In the genomic region with DNA sequence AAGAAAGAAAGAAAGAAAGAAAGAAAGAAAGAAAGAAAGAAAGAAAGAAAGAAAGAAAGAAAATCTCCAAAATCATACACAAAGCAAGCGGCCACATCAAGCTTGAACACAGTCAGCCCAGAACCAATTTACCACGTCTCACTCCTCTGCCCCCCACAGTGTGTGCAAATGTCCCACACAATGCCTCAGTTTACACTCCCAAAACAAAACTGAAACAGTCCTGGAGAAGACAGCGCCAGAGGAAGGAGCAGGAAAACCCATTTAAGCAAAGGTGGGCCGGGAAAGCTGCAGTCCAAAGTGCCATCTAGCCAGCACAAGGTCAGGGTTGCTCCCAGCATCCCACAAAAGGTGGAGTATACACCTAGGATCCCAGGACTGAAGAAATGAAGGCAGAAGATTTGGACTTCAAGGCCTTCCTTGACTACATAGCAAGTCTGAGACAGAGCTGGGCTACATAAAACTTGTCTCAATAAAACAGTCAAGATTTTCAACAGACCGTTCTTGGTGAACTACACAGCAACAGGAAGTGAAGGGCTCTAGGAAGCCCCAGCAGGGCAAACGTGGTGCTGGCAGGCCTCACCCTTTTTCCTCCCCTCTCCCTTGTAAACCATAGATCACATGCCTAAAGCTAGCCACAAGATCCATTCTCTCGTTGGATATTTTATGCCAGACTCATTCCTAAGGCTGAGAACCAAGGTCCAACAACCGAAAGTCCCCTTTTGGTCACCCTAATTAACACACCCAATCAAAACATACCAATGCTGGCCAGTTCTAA, we compare ENCODE assay signal across 14 mouse cellular contexts. TPM values are rescaled to one million over a fixed set of nuclear protein-coding genes. Genes with fewer than 3 reads are reported as not detected.
A peak's percentile ranks its signal among the peaks of the same experiment; 100 is the strongest.
DNase-seq lines count a peak whose midpoint lies in the region; ATAC-seq lines count a peak whose summit lies in the region.
"Had no signal": no experiment of that assay in that cellular context is flagged by ENCODE, and none has a peak within 500 bp of the region (broad histone marks: within the 10 kb centered on the region; RNA-seq: fewer than 3 reads in every experiment).

No protein-coding gene starts in this region.

- H3K27me3 ChIP-seq in heart, embryonic 13.5 days (replicated peaks) = no peaks in the 10 kb centered on the region
- H3K27me3 ChIP-seq in limb, embryonic 15.5 days = no peaks in the 10 kb centered on the region
- H3K27me3 ChIP-seq: heart, embryonic 15.5 days; lung, embryonic 15.5 days had no signal

- 0 out of 2 replicates have a peak overlapping the region, but pooled peaks have one; percentile 28 for H3K9ac ChIP-seq in heart, embryonic 13.5 days
- no peak overlapping the region for H3K9ac ChIP-seq in limb, embryonic 15.5 days
- H3K9ac ChIP-seq: heart, embryonic 15.5 days; lung, embryonic 15.5 days had no signal

- ATAC-seq in heart, embryonic 13.5 days (ENCODE audit: extremely low read depth, insufficient number of reproducible peaks, low FRiP score, low TSS enrichment) = no peak
- ATAC-seq in limb, embryonic 15.5 days (ENCODE audit: insufficient number of reproducible peaks, low FRiP score, low TSS enrichment, low read depth) = no peak
- ATAC-seq: hindbrain, postnatal 0 days had no signal

- intact Hi-C loops in heart, postnatal 36 days (cut with DNase I) = no loop called here
- intact Hi-C loops in heart, postnatal 10 days (cut with DNase I) = no loop called here

- DNase-seq in heart, postnatal 36 days = no peak
- peak; percentile 45 for DNase-seq in thymus, postnatal 4 days
- DNase-seq in thymus, postnatal 10 days (ENCODE audit: low spot score in 2 of 2) = no peak
- DNase-seq in right cerebral cortex, adult 18-20 months = no peak
- no peak for DNase-seq in heart, postnatal 10 days
- DNase-seq in layer of hippocampus, postnatal 10 days (ENCODE audit: low spot score in 2 of 2) = no peak
- DNase-seq: adrenal gland, postnatal 14 days; kidney, postnatal 4 days had no signal

- H3K4me1 ChIP-seq in heart, embryonic 13.5 days = peaks cover 3% of the 10 kb centered on the region; the same call in 1 of the 2 replicates
- H3K4me1 ChIP-seq in limb, embryonic 15.5 days = peaks cover 17% of the 10 kb centered on the region; the same call in 1 of the 2 replicates

- WGBS in heart, embryonic 13.5 days = 54% methylated on average over 8 of the region's 8 CpGs
- WGBS in limb, embryonic 15.5 days = 37% methylated on average over 8 of the region's 8 CpGs

- H3K27ac ChIP-seq in heart, embryonic 13.5 days (replicated peaks) = no peak overlapping the region
- H3K27ac ChIP-seq in limb, embryonic 15.5 days = 0 out of 2 replicates have a peak overlapping the region, but pooled peaks have one; percentile 17
- H3K27ac ChIP-seq: heart, embryonic 15.5 days; hindbrain, postnatal 0 days; lung, embryonic 15.5 days had no signal

- peaks cover 5% of the 10 kb centered on the region for H3K36me3 ChIP-seq in heart, embryonic 13.5 days
- no peaks in the 10 kb centered on the region; the same call in 1 of the 2 replicates for H3K36me3 ChIP-seq in limb, embryonic 15.5 days
- H3K36me3 ChIP-seq: heart, embryonic 15.5 days had no signal

- no peak overlapping the region for H3K4me3 ChIP-seq in heart, embryonic 13.5 days
- no peak overlapping the region for H3K4me3 ChIP-seq in limb, embryonic 15.5 days
- H3K4me3 ChIP-seq: heart, embryonic 15.5 days; lung, embryonic 15.5 days had no signal

- H3K9me3 ChIP-seq in heart, embryonic 13.5 days = no peaks in the 10 kb centered on the region
- H3K9me3 ChIP-seq in limb, embryonic 15.5 days = no peaks in the 10 kb centered on the region
- H3K9me3 ChIP-seq: heart, embryonic 15.5 days; lung, embryonic 15.5 days had no signal

- H3K4me2 ChIP-seq in heart, embryonic 13.5 days = no peak overlapping the region
- no peak overlapping the region for H3K4me2 ChIP-seq in limb, embryonic 15.5 days
- H3K4me2 ChIP-seq: heart, embryonic 15.5 days; lung, embryonic 15.5 days; midbrain, embryonic 11.5 days had no signal

RNA-seq across cellular contexts. Expression of gene Zbtb8a, which starts 4.5 kb away (rescaled TPM):
- 9.9 and 11.0 TPM in 2 replicates for polyA plus RNA-seq in heart, embryonic 13.5 days (2015; fragmentation: Nextera tagmentation; extraction: Ambion mirVana)
- total RNA-seq in heart, postnatal 36 days (2021) = 1 to 10 TPM; 3.3 to 4.1 TPM
- polyA plus RNA-seq in limb, embryonic 15.5 days (2015; fragmentation: Nextera tagmentation; extraction: Ambion mirVana) = 15.8 and 16.4 TPM in 2 replicates
- total RNA-seq in heart, postnatal 10 days (2021) = 1 to 10 TPM; 5.9 to 7.1 TPM
- 1 to 10 TPM; 7.8 to 8.0 TPM for total RNA-seq in layer of hippocampus, postnatal 10 days (2021)

RNA-seq across cellular contexts. Expression of gene Zbtb8os, which starts 37.9 kb away (rescaled TPM):
- polyA plus RNA-seq in heart, embryonic 13.5 days (2015; fragmentation: Nextera tagmentation; extraction: Ambion mirVana) = 36.6 and 45.0 TPM in 2 replicates
- total RNA-seq in heart, postnatal 36 days (2021) = 10 to 100 TPM; 22.9 to 27.1 TPM
- 39.1 and 47.0 TPM in 2 replicates for polyA plus RNA-seq in limb, embryonic 15.5 days (2015; fragmentation: Nextera tagmentation; extraction: Ambion mirVana)
- 10 to 100 TPM; 21.9 to 22.1 TPM for total RNA-seq in heart, postnatal 10 days (2021)
- 10 to 100 TPM; 26.9 to 30.2 TPM for total RNA-seq in layer of hippocampus, postnatal 10 days (2021)

RNA-seq across cellular contexts. Expression of gene Rbbp4, which starts 38.2 kb away (rescaled TPM):
- 279 and 297 TPM in 2 replicates for polyA plus RNA-seq in heart, embryonic 13.5 days (2015; fragmentation: Nextera tagmentation; extraction: Ambion mirVana)
- 10 to 100 TPM; 70.5 to 80.8 TPM for total RNA-seq in heart, postnatal 36 days (2021)
- polyA plus RNA-seq in limb, embryonic 15.5 days (2015; fragmentation: Nextera tagmentation; extraction: Ambion mirVana) = 326 and 338 TPM in 2 replicates
- total RNA-seq in heart, postnatal 10 days (2021) = 100 to 1,000 TPM; 134 to 137 TPM
- total RNA-seq in layer of hippocampus, postnatal 10 days (2021) = 100 to 1,000 TPM; 124 to 139 TPM
